Mouse (Mus musculus) spleen, adult 10 weeks (tissue): ENCODE measurements around the gene Grin2a. TPM values are rescaled to one million over a fixed set of nuclear protein-coding genes. Genes with fewer than 3 reads are reported as not detected.

Experiments used
- polyA plus RNA-seq: library from polyadenylated mRNA; stranded (reverse); fragments of 350-450 nt; fragmentation: Illumina TruSeq; extraction: RNeasy Lipid Tissue Mini Kit (QIAGEN cat#74804); gene quantifications from one replicate; pipeline ENCODE4 v1.2.3, GENCODE M21; 2015; ENCODE audit warnings: low replicate concordance; ENCODE audit not compliant: insufficient read depth

The Grin2a gene
- polyA plus RNA-seq = 0.07 TPM

DNA sequence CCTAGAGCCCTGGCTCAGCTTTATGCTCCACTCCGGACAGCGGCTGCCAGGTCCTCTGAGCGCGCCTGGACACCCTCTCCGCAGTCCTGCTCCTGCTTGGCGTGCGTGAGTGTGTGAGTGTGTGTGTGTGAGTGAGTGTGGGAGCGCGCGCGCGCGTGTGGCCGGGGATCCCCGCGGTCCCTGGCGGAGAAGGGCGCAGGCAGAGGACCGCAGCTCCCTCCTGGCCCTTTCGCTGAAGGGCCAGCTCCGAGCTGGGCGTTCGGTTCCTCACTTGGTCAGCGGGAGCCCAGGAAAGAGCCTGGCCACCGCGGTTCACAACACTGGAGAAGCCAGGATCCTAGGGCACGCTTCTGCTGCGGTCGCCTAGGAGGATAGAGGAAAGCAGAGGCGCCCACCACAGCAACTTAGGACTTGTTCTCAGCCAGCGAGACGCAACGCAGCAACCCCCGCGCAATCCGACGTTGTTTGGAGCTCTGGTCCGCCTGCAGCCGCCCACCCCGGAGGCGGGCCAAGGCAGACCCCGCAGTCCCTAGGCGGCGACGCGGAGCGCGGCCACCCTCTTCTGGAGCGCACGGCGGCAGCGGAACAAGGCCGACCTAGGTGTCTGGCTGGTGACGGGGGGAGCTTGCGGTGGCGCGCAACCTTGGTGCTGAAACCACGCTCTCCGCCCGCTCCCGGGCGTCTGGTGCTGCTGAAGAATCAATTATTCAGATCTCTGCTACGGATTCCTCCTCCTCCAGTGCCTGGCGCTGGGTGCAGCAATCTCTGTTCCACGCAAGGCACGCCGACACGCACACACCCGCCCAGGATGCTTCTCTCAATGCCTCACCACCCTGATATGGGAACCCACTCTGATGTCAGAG, at the start of gene Grin2a:
Grin2a (minus strand) TSS at position 610 of the 863 bp plus-strand sequence.

Other genes starting within 250 kb of the Grin2a start
- 0.66 TPM for gene Rpl39l, start 174.7 kb upstream of the Grin2a start, polyA plus RNA-seq
- 0.46 TPM for gene Atf7ip2, start 197.2 kb upstream of the Grin2a start, polyA plus RNA-seq